Mouse (Mus musculus) hindbrain, embryonic 14.5 days (tissue): ENCODE measurements around the gene Smox. TPM values are rescaled to one million over a fixed set of nuclear protein-coding genes. Genes with fewer than 3 reads are reported as not detected.
A peak's percentile ranks its signal among the peaks of the same experiment; 100 is the strongest.

Experiments
- ATAC-seq: fragments of 200-750 bp; cut with Nextera tagmentation; 2 replicates; pipeline ENCODE4 v1.8.0; 2017; ENCODE audit warnings: moderate number of reproducible peaks, mild to moderate bottlenecking, moderate TSS enrichment, moderate library complexity; ENCODE audit not compliant: low FRiP score
- DNase-seq: peaks from one replicate; pipeline ENCODE4 v3.0.0-alpha.2; 2015; ENCODE audit warnings: low spot score
- H3K27ac ChIP-seq: fragments of 300-500 bp; sonication (generic); 2 replicates; pipeline ENCODE4 v1.5.1; 2014; ENCODE audit warnings: mild to moderate bottlenecking, moderate library complexity
- H3K27me3 ChIP-seq: fragments of 300-500 bp; sonication (generic); 2 replicates; pipeline ENCODE4 v1.6.1; 2014; ENCODE audit warnings: mild to moderate bottlenecking, low read length, mixed read lengths; ENCODE audit not compliant: control insufficient read depth, insufficient read depth
- H3K36me3 ChIP-seq: fragments of 300-500 bp; sonication (generic); replicated peaks from 2 replicates; pipeline ENCODE4 v1.6.1; 2014; ENCODE audit not compliant: control insufficient read depth, insufficient read depth
- H3K4me1 ChIP-seq: fragments of 300-500 bp; sonication (generic); replicated peaks from 2 replicates; pipeline ENCODE4 v1.6.1; 2014; ENCODE audit warnings: antibody characterized with exemption, low read length, mixed read lengths; ENCODE audit not compliant: control insufficient read depth, insufficient read depth
- H3K4me2 ChIP-seq: fragments of 300-500 bp; sonication (generic); replicated peaks from 2 replicates; pipeline ENCODE4 v1.6.1; 2014; ENCODE audit warnings: mild to moderate bottlenecking, moderate library complexity
- H3K4me3 ChIP-seq: fragments of 300-500 bp; sonication (generic); replicated peaks from 2 replicates; pipeline ENCODE4 v1.5.1; 2014; ENCODE audit warnings: mild to moderate bottlenecking, low read length
- H3K9ac ChIP-seq: fragments of 300-500 bp; sonication (generic); 2 replicates; pipeline ENCODE4 v1.6.1; 2014
- H3K9me3 ChIP-seq: fragments of 300-500 bp; sonication (generic); 2 replicates; pipeline ENCODE4 v1.6.1; 2016; ENCODE audit warnings: low read length; ENCODE audit not compliant: control insufficient read depth
- WGBS: fragments of 180-500 bp; shearing (Covaris S2); extraction: QIAGEN DNeasy Blood & Tissue Kit; methylation state at CpG from one replicate; pipeline ENCODE4 v1.1.7; 2014; 5-methylcytosine and 5-hydroxymethylcytosine counted together
- polyA plus RNA-seq: library from polyadenylated mRNA; unstranded; fragments of >200 nt; fragmentation: Nextera tagmentation; extraction: Ambion mirVana; gene quantifications from 2 replicates; pipeline ENCODE4 v1.2.1, GENCODE M21; 2014

Smox gene
- polyA plus RNA-seq, 1 experiment from 2014 or later, result 29.2 TPM

DNA sequence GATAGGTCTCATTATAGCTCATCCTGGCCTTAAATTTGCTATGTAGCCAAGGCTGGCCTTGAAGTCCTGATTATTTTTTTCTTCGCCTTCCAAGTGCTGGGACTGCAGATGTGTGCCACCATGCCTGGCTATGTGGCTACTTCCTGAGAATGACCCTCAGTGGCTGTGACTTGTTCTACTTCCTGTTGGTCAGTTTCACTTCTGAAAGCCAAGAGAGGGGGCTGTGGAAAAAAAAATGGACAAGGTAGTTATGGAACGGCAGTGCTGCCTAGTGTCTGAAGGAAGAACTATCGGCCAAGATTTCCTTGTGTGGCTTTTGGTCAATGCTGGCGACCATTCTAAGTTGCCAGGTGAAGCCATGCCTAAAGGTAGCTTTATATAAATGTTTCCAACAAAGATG lies 26.3 kb downstream of the Smox start:
- Histone ChIP-seq H3K4me1 (peaks cover 5% of the 10 kb centered on the region; the same call in 1 of the 2 replicates), H3K9ac (no peak overlapping the region), H3K27ac (no peak overlapping the region), H3K9me3 (no peaks in the 10 kb centered on the region), H3K4me2 (no peak overlapping the region), H3K4me3 (no peak overlapping the region), H3K27me3 (no peaks in the 10 kb centered on the region), H3K36me3 (peaks cover 41% of the 10 kb centered on the region)
- DNase-seq (no peak), ATAC-seq (no peak)
- WGBS, result 95% methylated on average over 4 of the region's 4 CpGs

GRCm38 (mm10) chr2:131518790-131519189 lies 27.5 kb downstream of the Smox start:
- peaks cover 43% of the 10 kb centered on the region for H3K36me3 ChIP-seq
- H3K27me3 ChIP-seq, result no peaks in the 10 kb centered on the region
- H3K9me3 ChIP-seq, result no peaks in the 10 kb centered on the region

GRCm38 (mm10) chr2:131520743-131521142 lies 29.4 kb downstream of the Smox start:
- no peak overlapping the region for H3K9ac ChIP-seq
- H3K36me3 ChIP-seq, result peaks cover 53% of the 10 kb centered on the region
- 95% methylated on average over 19 of the region's 19 CpGs for WGBS
- no peak overlapping the region for H3K4me2 ChIP-seq
- H3K27ac ChIP-seq, result no peak overlapping the region
- ATAC-seq, result no peak
- no peaks in the 10 kb centered on the region for H3K4me1 ChIP-seq
- H3K9me3 ChIP-seq, result no peaks in the 10 kb centered on the region
- DNase-seq, result no peak
- H3K27me3 ChIP-seq, result no peaks in the 10 kb centered on the region
- H3K4me3 ChIP-seq, result no peak overlapping the region

More at GRCm38 (mm10) chr2:131518790-131519189, 27.5 kb downstream of the Smox start:
- DNase-seq (no peak), ATAC-seq (no peak)
- Histone ChIP-seq H3K9ac (no peak overlapping the region), H3K4me1 (peaks cover 3% of the 10 kb centered on the region; the same call in 1 of the 2 replicates), H3K4me3 (no peak overlapping the region), H3K4me2 (no peak overlapping the region), H3K27ac (no peak overlapping the region)
- WGBS, result 70% methylated on average over 3 of the region's 3 CpGs

GRCm38 (mm10) chr2:131527061-131527460 lies 35.8 kb downstream of the Smox start:
- Histone ChIP-seq H3K4me1 (no peaks in the 10 kb centered on the region), H3K27me3 (no peaks in the 10 kb centered on the region), H3K9ac (no peak overlapping the region), H3K4me3 (no peak overlapping the region), H3K4me2 (no peak overlapping the region), H3K27ac (no peak overlapping the region), H3K9me3 (no peaks in the 10 kb centered on the region), H3K36me3 (peaks cover 17% of the 10 kb centered on the region)
- no peak for DNase-seq
- ATAC-seq, result no peak
- WGBS, result 46% methylated on average over 3 of the region's 3 CpGs

DNA sequence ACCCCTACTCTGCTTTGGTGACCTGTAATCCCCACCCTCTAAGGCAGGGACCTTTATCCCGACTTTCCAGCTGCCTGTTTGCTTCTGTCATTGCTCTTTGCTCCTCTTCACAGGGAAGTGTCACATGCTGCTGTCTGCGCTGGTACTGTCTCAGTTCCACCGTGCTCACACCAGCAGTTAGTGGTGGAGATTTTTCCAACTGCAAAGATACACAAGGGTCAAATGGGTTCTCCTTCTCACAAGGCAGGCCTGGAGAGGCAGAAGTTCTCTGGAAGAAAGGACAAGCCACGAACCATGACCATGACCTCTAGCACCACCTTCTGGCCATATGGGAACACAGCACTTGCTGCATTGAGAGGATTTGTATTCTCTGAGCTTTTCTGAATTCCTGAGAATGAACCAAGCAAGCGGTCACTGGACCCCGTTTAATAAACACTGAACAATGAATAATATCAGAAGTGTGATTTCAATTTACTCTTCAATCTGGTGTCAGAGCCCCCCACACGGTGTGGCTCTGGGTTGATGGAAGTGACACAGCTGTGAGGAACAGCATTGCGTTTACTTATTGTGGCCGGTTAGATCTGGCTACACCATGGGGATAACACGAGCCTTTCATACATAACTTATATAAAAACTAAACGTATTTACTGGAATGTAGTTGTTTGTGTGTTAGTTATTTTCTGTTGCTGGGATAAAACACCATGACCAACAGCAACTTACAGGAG lies 38.8 kb downstream of the Smox start:
- Histone ChIP-seq H3K27ac (no peak overlapping the region), H3K4me2 (no peak overlapping the region), H3K4me1 (no peaks in the 10 kb centered on the region), H3K4me3 (no peak overlapping the region), H3K9ac (no peak overlapping the region), H3K36me3 (peaks cover 5% of the 10 kb centered on the region; the same call in 1 of the 2 replicates), H3K27me3 (no peaks in the 10 kb centered on the region), H3K9me3 (no peaks in the 10 kb centered on the region)
- peak; percentile 68; the same call in 1 of the 2 replicates for ATAC-seq
- DNase-seq, result peak; percentile 87
- 40% methylated on average over 11 of the region's 11 CpGs for WGBS

GRCm38 (mm10) chr2:131530623-131531008 lies 39.3 kb downstream of the Smox start:
- Histone ChIP-seq H3K27ac (no peak overlapping the region), H3K9ac (no peak overlapping the region), H3K27me3 (no peaks in the 10 kb centered on the region), H3K4me1 (no peaks in the 10 kb centered on the region), H3K4me2 (no peak overlapping the region), H3K9me3 (no peaks in the 10 kb centered on the region), H3K36me3 (no peaks in the 10 kb centered on the region), H3K4me3 (no peak overlapping the region)
- 22% methylated on average over 9 of the region's 9 CpGs for WGBS
- no peak for ATAC-seq
- peak; percentile 31 for DNase-seq

- H3K4me1 ChIP-seq, result no peaks in the 10 kb centered on the region
- ATAC-seq (no peak), DNase-seq (no peak)
- H3K4me3 ChIP-seq, result no peak overlapping the region
- H3K9ac ChIP-seq, result no peak overlapping the region
- no peaks in the 10 kb centered on the region for H3K36me3 ChIP-seq
- H3K27me3 ChIP-seq, result no peaks in the 10 kb centered on the region
- no peak overlapping the region for H3K27ac ChIP-seq
- H3K4me2 ChIP-seq, result no peak overlapping the region
- H3K9me3 ChIP-seq, result no peaks in the 10 kb centered on the region
- 86% methylated on average over 7 of the region's 7 CpGs for WGBS
Observed at GRCm38 (mm10) chr2:131531271-131531670, 40.0 kb downstream of the Smox start.

- ATAC-seq (no peak), DNase-seq (no peak)
- Histone ChIP-seq H3K9me3 (no peaks in the 10 kb centered on the region), H3K27me3 (no peaks in the 10 kb centered on the region), H3K4me1 (no peaks in the 10 kb centered on the region), H3K36me3 (no peaks in the 10 kb centered on the region), H3K9ac (no peak overlapping the region), H3K4me2 (no peak overlapping the region), H3K4me3 (no peak overlapping the region), H3K27ac (no peak overlapping the region)
- WGBS, result 92% methylated on average over 5 of the region's 5 CpGs
Observed at GRCm38 (mm10) chr2:131535168-131535567, 43.9 kb downstream of the Smox start.

DNA sequence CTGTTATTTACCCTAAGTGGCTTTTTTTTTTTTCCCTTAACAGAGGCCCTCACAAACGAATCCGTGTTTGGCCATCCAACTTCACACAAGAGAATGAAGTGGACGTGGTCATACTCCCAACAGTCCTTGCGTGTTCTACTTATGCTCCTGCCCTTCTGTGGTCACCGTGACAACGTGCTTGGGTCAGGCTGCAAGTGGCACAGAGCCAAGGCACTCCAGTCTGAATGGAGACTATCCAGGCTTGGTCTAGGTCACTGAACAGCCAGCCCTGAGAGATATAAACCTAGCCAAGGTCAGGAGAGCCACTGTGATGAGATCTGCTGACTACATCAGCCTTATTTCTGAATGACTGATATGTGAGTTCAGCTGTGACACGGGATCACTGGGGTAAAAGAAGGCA lies 47.0 kb downstream of the Smox start:
- Histone ChIP-seq H3K27ac (no peak overlapping the region), H3K27me3 (no peaks in the 10 kb centered on the region), H3K36me3 (no peaks in the 10 kb centered on the region), H3K4me1 (no peaks in the 10 kb centered on the region), H3K4me3 (no peak overlapping the region), H3K9ac (no peak overlapping the region), H3K9me3 (no peaks in the 10 kb centered on the region), H3K4me2 (no peak overlapping the region)
- WGBS, result 67% methylated on average over 7 of the region's 7 CpGs
- no peak for DNase-seq
- ATAC-seq, result no peak; the same call in 1 of the 2 replicates
